Mouse (Mus musculus): ENCODE measurements around the gene Mlxipl.

GRCm38 (mm10) chr5:135120753-135121152, 31.1 kb downstream of the Mlxipl start:
- TF ChIP-seq POLR2A (IDR thresholded peaks at IDR 0.05; ENCODE audit: low read depth, low read length) = no peak
- no peak for TF ChIP-seq CTCF (IDR thresholded peaks at IDR 0.05; ENCODE audit: extremely low read depth, insufficient read length, insufficient replicate concordance, low read depth, low read length)
